Mouse (Mus musculus): ENCODE data around the gene Gas7. TPM values are rescaled to one million over a fixed set of nuclear protein-coding genes. Genes with fewer than 3 reads are reported as not detected.

Gene Gas7
- total and polyA plus RNA-seq, 2 experiments from 2014 or later: 46.8 to 76.0 TPM

DNA sequence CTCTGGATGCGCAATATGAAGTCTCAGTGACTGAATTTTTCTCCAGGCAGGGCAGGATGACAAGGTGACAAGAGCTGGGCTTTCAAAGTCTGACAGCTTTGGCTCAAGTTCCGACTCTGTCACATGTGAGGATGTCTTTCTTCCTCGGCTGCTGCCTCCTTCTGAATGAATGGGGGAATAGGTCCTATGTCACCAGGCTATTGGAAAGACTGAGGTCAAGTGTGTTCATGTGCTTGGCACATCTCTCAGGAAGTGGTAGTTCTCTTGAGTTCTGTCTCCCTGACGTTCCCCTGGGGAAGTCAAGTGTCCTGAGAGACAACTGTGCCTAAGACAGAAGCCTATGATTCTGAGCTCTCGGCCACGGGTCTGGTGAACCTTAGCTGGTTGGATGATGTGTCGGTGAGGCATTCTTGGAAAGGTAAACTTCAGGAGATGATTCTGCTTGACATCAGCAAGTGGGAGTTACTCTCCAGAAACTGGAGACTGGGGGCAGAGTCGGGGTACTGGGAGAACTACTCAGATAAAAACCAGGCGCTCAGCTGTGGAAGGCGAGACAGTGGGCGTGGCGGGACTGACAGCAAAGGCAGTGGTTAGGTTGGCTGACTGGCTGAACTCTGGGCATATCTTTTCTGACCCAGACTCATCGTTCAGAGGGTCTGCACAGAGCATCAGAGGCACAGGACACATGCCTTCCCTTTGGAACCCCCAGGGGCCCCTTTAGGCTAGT lies 94.7 kb downstream of the Gas7 start:
- H3K27me3 ChIP-seq (ENCODE audit: insufficient read depth, low read length): no peaks in the 10 kb centered on the region
- ATAC-seq (no peak), DNase-seq (ENCODE audit: low spot score) (peak; percentile 30)
- peaks cover 10% of the 10 kb centered on the region for H3K4me1 ChIP-seq (ENCODE audit: insufficient read depth, low read length)
- no peak for TF ChIP-seq CTCF (IDR thresholded peaks at IDR 0.05; ENCODE audit: low read depth)
- H3K4me2 ChIP-seq (ENCODE audit: low read depth, low read length): no peak overlapping the region
- H3K27ac ChIP-seq: peak overlapping the region; percentile 36; the same call in 1 of the 2 replicates
- no peak overlapping the region for H3K9ac ChIP-seq (replicated peaks; ENCODE audit: low read length)
- no peaks in the 10 kb centered on the region for H3K9me3 ChIP-seq (ENCODE audit: low read length)
- no peaks in the 10 kb centered on the region for H3K36me3 ChIP-seq (ENCODE audit: insufficient read depth, low read length)
- 74% methylated on average over 13 of the region's 13 CpGs for WGBS
- no peak overlapping the region for H3K4me3 ChIP-seq (ENCODE audit: low read length)

- no peaks in the 10 kb centered on the region for H3K36me3 ChIP-seq (ENCODE audit: insufficient read depth, low read length)
- TF ChIP-seq CTCF (IDR thresholded peaks at IDR 0.05; ENCODE audit: low read depth): no peak
- H3K27me3 ChIP-seq (ENCODE audit: insufficient read depth, low read length): no peaks in the 10 kb centered on the region
- ATAC-seq (no peak), DNase-seq (ENCODE audit: low spot score) (no peak)
- 70% methylated on average over 8 of the region's 8 CpGs for WGBS
- no peak overlapping the region for H3K4me2 ChIP-seq (ENCODE audit: low read depth, low read length)
- no peak overlapping the region for H3K9ac ChIP-seq (replicated peaks; ENCODE audit: low read length)
- H3K9me3 ChIP-seq (ENCODE audit: low read length): no peaks in the 10 kb centered on the region
- H3K27ac ChIP-seq: no peak overlapping the region
- H3K4me1 ChIP-seq (ENCODE audit: insufficient read depth, low read length): peaks cover 13% of the 10 kb centered on the region
- no peak overlapping the region for H3K4me3 ChIP-seq (ENCODE audit: low read length)
Measured at GRCm38 (mm10) chr11:67552400-67552799, 97.2 kb downstream of the Gas7 start.

- ATAC-seq: no peak
- TF ChIP-seq CTCF (IDR thresholded peaks at IDR 0.05; ENCODE audit: low read depth): no peak
- no peaks in the 10 kb centered on the region for H3K36me3 ChIP-seq (ENCODE audit: insufficient read depth, low read length)
- DNase-seq (ENCODE audit: low spot score): no peak
- no peak overlapping the region for H3K9ac ChIP-seq (replicated peaks; ENCODE audit: low read length)
- no peak overlapping the region for H3K27ac ChIP-seq
- H3K27me3 ChIP-seq (ENCODE audit: insufficient read depth, low read length): no peaks in the 10 kb centered on the region
- H3K4me1 ChIP-seq (ENCODE audit: insufficient read depth, low read length): peaks cover 10% of the 10 kb centered on the region
- 79% methylated on average over 6 of the region's 6 CpGs for WGBS
- H3K4me3 ChIP-seq (ENCODE audit: low read length): no peak overlapping the region
- no peaks in the 10 kb centered on the region for H3K9me3 ChIP-seq (ENCODE audit: low read length)
- no peak overlapping the region for H3K4me2 ChIP-seq (ENCODE audit: low read depth, low read length)
Measured at GRCm38 (mm10) chr11:67554276-67554675, 99.0 kb downstream of the Gas7 start.

DNA sequence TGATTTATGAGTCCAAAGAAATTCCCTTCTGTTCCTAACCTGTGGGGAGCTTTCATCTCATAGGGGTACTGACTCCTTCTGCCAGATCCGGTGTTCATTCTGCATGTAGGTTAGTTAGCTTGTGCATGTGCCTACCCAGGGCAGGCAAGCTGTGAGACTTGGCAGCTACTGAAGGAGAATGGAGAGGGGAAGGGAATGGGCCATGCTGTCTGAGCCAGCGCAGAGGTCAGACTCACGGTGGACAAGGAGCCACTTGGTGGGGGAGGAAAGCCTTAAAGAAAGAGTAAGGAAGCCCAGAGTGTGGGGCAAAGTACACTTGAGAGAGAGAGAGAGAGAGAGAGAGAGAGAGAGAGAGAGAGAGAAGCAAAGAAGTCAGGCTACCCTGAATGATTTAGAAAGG lies 101.1 kb downstream of the Gas7 start:
- Histone ChIP-seq H3K4me2 (ENCODE audit: low read depth, low read length) (no peak overlapping the region), H3K9me3 (ENCODE audit: low read length) (no peaks in the 10 kb centered on the region), H3K27ac (no peak overlapping the region; the same call in 1 of the 2 replicates), H3K4me3 (ENCODE audit: low read length) (no peak overlapping the region), H3K36me3 (ENCODE audit: insufficient read depth, low read length) (no peaks in the 10 kb centered on the region), H3K27me3 (ENCODE audit: insufficient read depth, low read length) (no peaks in the 10 kb centered on the region), H3K9ac (replicated peaks; ENCODE audit: low read length) (no peak overlapping the region), H3K4me1 (ENCODE audit: insufficient read depth, low read length) (peaks cover 3% of the 10 kb centered on the region)
- WGBS: 35% methylated on average over 3 of the region's 3 CpGs
- no peak for TF ChIP-seq CTCF (IDR thresholded peaks at IDR 0.05; ENCODE audit: low read depth)
- DNase-seq (ENCODE audit: low spot score) (peak; percentile 62), ATAC-seq (peak; percentile 70; the same call in 1 of the 2 replicates)

DNA sequence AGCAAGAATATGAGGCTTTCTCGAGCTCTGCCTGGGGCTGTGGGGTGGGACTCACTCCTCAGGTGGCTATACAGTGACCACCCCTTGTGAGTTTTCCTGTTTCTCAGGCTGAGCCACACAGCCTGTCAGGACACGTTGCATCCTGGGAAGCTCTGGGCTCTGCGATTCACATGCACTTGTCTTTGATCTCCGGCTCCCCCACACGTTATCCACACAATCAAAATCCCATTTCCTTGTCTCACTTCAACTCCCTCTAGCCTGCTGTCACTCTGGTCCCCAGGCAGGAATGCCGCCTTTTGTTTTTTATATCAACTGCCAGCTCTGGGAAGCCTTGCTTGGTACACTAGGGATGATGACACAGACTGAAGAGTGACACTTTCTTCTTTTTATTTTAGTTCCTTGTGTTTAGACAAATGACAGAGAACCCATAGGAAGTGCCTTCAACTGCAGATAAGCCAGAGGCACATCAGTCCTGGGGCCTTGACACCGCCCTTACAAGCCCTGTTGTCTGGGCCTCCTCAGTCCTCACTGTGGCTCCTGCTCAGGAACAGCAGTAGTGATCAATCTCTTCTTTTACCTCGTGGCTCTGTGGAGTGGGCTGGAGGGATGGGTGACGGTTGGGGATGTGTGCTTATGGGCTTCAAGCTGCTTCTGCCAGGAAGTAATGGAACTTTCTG lies 103.7 kb downstream of the Gas7 start:
- DNase-seq (ENCODE audit: low spot score) (no peak), ATAC-seq (no peak)
- TF ChIP-seq CTCF (IDR thresholded peaks at IDR 0.05; ENCODE audit: low read depth): no peak
- whole genome bisulfite sequencing: 20% methylated on average over 9 of the region's 9 CpGs
- no peak overlapping the region for H3K27ac ChIP-seq
- no peaks in the 10 kb centered on the region for H3K9me3 ChIP-seq (ENCODE audit: low read length)
- no peak overlapping the region for H3K9ac ChIP-seq (replicated peaks; ENCODE audit: low read length)
- peaks cover 3% of the 10 kb centered on the region for H3K4me1 ChIP-seq (ENCODE audit: insufficient read depth, low read length)
- no peak overlapping the region for H3K4me2 ChIP-seq (ENCODE audit: low read depth, low read length)
- H3K27me3 ChIP-seq (ENCODE audit: insufficient read depth, low read length): no peaks in the 10 kb centered on the region
- no peaks in the 10 kb centered on the region for H3K36me3 ChIP-seq (ENCODE audit: insufficient read depth, low read length)
- no peak overlapping the region for H3K4me3 ChIP-seq (ENCODE audit: low read length)

- no peak overlapping the region for H3K4me3 ChIP-seq (ENCODE audit: low read length)
- ATAC-seq: no peak
- no peak for DNase-seq (ENCODE audit: low spot score)
- no peaks in the 10 kb centered on the region for H3K36me3 ChIP-seq (ENCODE audit: insufficient read depth, low read length)
- TF ChIP-seq CTCF (IDR thresholded peaks at IDR 0.05; ENCODE audit: low read depth): no peak
- no peaks in the 10 kb centered on the region for H3K9me3 ChIP-seq (ENCODE audit: low read length)
- no peaks in the 10 kb centered on the region for H3K27me3 ChIP-seq (ENCODE audit: insufficient read depth, low read length)
- H3K27ac ChIP-seq: no peak overlapping the region
- H3K4me1 ChIP-seq (ENCODE audit: insufficient read depth, low read length): peaks cover 3% of the 10 kb centered on the region
- WGBS: 74% methylated on average over 5 of the region's 5 CpGs
- no peak overlapping the region for H3K9ac ChIP-seq (replicated peaks; ENCODE audit: low read length)
- H3K4me2 ChIP-seq (ENCODE audit: low read depth, low read length): no peak overlapping the region
Measured at GRCm38 (mm10) chr11:67559522-67559921, 104.3 kb downstream of the Gas7 start.

GRCm38 (mm10) chr11:67561631-67562030 lies 106.4 kb downstream of the Gas7 start:
- TF ChIP-seq CTCF (IDR thresholded peaks at IDR 0.05; ENCODE audit: low read depth): no peak
- H3K27me3 ChIP-seq (ENCODE audit: insufficient read depth, low read length): no peaks in the 10 kb centered on the region
- H3K4me3 ChIP-seq (ENCODE audit: low read length): no peak overlapping the region
- no peak overlapping the region for H3K4me2 ChIP-seq (ENCODE audit: low read depth, low read length)
- ATAC-seq (no peak), DNase-seq (ENCODE audit: low spot score) (no peak)
- WGBS: 52% methylated on average over 4 of the region's 4 CpGs
- H3K36me3 ChIP-seq (ENCODE audit: insufficient read depth, low read length): no peaks in the 10 kb centered on the region
- H3K4me1 ChIP-seq (ENCODE audit: insufficient read depth, low read length): no peaks in the 10 kb centered on the region; the same call in 1 of the 2 replicates
- H3K9me3 ChIP-seq (ENCODE audit: low read length): no peaks in the 10 kb centered on the region
- H3K27ac ChIP-seq: no peak overlapping the region
- no peak overlapping the region for H3K9ac ChIP-seq (replicated peaks; ENCODE audit: low read length)

All from hindbrain, postnatal 0 days (tissue).